Mouse (Mus musculus): ENCODE data around the gene Drap1. TPM values are rescaled to one million over a fixed set of nuclear protein-coding genes. Genes with fewer than 3 reads are reported as not detected.

Gene Drap1
- polyA plus RNA-seq, 1 experiment from 2014 or later: 190 TPM

DNA sequence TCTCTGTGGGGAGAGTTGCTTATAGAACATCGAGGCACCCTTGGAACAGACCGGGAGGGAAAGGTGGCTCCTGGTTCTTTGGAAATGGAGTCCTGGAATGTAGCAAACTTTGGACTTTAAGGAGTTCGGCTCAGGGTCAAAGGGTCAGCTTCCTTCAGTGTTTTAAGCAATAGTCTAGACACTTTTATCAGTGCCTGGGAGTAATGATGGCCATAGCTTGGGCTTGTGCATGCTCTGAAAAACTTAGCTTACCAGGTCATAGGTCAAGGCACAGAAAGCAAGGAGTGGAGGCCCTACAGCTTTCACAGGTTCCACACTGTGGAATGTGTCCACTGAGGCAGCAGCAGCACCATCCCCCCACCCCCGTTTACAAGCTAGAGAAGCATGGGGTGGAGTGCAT lies 50.0 kb downstream of the Drap1 start:
- Histone ChIP-seq H3K4me3 (no peak overlapping the region), H3K36me3 (peaks cover 62% of the 10 kb centered on the region), H3K27ac (ENCODE audit: poor library complexity, severe bottlenecking) (no peak overlapping the region), H3K9ac (no peak overlapping the region), H3K27me3 (replicated peaks) (no peaks in the 10 kb centered on the region), H3K4me1 (replicated peaks) (no peaks in the 10 kb centered on the region), H3K4me2 (no peak overlapping the region), H3K9me3 (replicated peaks) (no peaks in the 10 kb centered on the region)
- ATAC-seq (ENCODE audit: insufficient number of reproducible peaks, low FRiP score): no peak
- WGBS: 66% methylated on average over 4 of the region's 4 CpGs

DNA sequence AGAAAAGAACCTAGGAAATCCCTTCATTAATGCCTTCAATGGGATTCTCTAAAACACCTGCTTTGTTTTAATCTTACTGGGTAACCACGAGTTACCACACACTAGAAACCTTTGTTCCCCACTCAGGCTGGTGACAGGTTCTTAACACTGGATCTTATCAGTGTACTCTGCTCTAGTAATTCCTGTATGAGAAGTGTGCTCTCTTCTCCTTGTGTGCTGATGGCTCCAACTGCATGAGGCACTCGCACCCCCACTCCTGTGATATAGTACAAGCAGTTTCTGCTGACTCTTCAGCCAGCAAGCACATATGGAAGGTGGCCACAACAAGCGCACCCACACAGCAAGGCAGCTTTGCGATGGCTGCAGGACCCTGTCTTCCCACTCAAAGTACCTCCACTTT lies 50.6 kb downstream of the Drap1 start:
- Histone ChIP-seq H3K27ac (ENCODE audit: poor library complexity, severe bottlenecking) (no peak overlapping the region), H3K4me2 (no peak overlapping the region), H3K27me3 (replicated peaks) (no peaks in the 10 kb centered on the region), H3K36me3 (peaks cover 62% of the 10 kb centered on the region), H3K4me3 (no peak overlapping the region), H3K9me3 (replicated peaks) (no peaks in the 10 kb centered on the region), H3K4me1 (replicated peaks) (no peaks in the 10 kb centered on the region), H3K9ac (no peak overlapping the region)
- ATAC-seq (ENCODE audit: insufficient number of reproducible peaks, low FRiP score): no peak
- WGBS: 54% methylated on average over 4 of the region's 4 CpGs

Other genes with a start within 250 kb of the Drap1 start
- gene Pacs1, start 151.9 kb downstream of the Drap1 start, polyA plus RNA-seq (2016; fragmentation: Nextera tagmentation; extraction: Ambion mirVana): 27.9 and 28.4 TPM in 2 replicates
- gene Sf3b2, start 129.5 kb downstream of the Drap1 start, polyA plus RNA-seq (2016; fragmentation: Nextera tagmentation; extraction: Ambion mirVana): 221 and 227 TPM in 2 replicates
- 3.8 and 4.5 TPM in 2 replicates for gene Gal3st3, start 126.6 kb downstream of the Drap1 start, polyA plus RNA-seq (2016; fragmentation: Nextera tagmentation; extraction: Ambion mirVana)
- not detected in 2 replicates for gene Catsper1, start 89.2 kb downstream of the Drap1 start, polyA plus RNA-seq (2016; fragmentation: Nextera tagmentation; extraction: Ambion mirVana)
- not detected in 2 replicates for gene Cst6, start 75.4 kb downstream of the Drap1 start, polyA plus RNA-seq (2016; fragmentation: Nextera tagmentation; extraction: Ambion mirVana)
- gene Eif1ad, start 58.2 kb downstream of the Drap1 start, polyA plus RNA-seq (2016; fragmentation: Nextera tagmentation; extraction: Ambion mirVana): 42.8 and 43.0 TPM in 2 replicates
- 400 and 410 TPM in 2 replicates for gene Banf1, start 57.8 kb downstream of the Drap1 start, polyA plus RNA-seq (2016; fragmentation: Nextera tagmentation; extraction: Ambion mirVana)
- gene Sart1, start 36.3 kb downstream of the Drap1 start, polyA plus RNA-seq (2016; fragmentation: Nextera tagmentation; extraction: Ambion mirVana): 61.6 and 63.9 TPM in 2 replicates
- gene Tsga10ip, start 22.5 kb downstream of the Drap1 start, polyA plus RNA-seq (2016; fragmentation: Nextera tagmentation; extraction: Ambion mirVana): 1.7 and 1.8 TPM in 2 replicates
- 38.8 and 39.5 TPM in 2 replicates for gene AI837181, start 165 bp upstream of the Drap1 start, polyA plus RNA-seq (2016; fragmentation: Nextera tagmentation; extraction: Ambion mirVana)
- not detected in 2 replicates for gene Fosl1, start 22.6 kb upstream of the Drap1 start, polyA plus RNA-seq (2016; fragmentation: Nextera tagmentation; extraction: Ambion mirVana)
- 10.5 and 13.0 TPM in 2 replicates for gene Ccdc85b, start 32.9 kb upstream of the Drap1 start, polyA plus RNA-seq (2016; fragmentation: Nextera tagmentation; extraction: Ambion mirVana)
- gene Fibp, start 35.6 kb upstream of the Drap1 start, polyA plus RNA-seq (2016; fragmentation: Nextera tagmentation; extraction: Ambion mirVana): 81.9 and 85.4 TPM in 2 replicates
- gene Ctsw, start 43.5 kb upstream of the Drap1 start, polyA plus RNA-seq (2016; fragmentation: Nextera tagmentation; extraction: Ambion mirVana): 1.3 and 1.7 TPM in 2 replicates
- 70.3 and 70.6 TPM in 2 replicates for gene Efemp2, start 49.0 kb upstream of the Drap1 start, polyA plus RNA-seq (2016; fragmentation: Nextera tagmentation; extraction: Ambion mirVana)
- 33.2 and 37.6 TPM in 2 replicates for gene Mus81, start 63.4 kb upstream of the Drap1 start, polyA plus RNA-seq (2016; fragmentation: Nextera tagmentation; extraction: Ambion mirVana)
- gene Cfl1, start 65.5 kb upstream of the Drap1 start, polyA plus RNA-seq (2016; fragmentation: Nextera tagmentation; extraction: Ambion mirVana): 1,913 and 1,997 TPM in 2 replicates
- 0.23 and 0.24 TPM in 2 replicates for gene 1700020D05Rik, start 78.8 kb upstream of the Drap1 start, polyA plus RNA-seq (2016; fragmentation: Nextera tagmentation; extraction: Ambion mirVana)
- gene Snx32, start 85.6 kb upstream of the Drap1 start, polyA plus RNA-seq (2016; fragmentation: Nextera tagmentation; extraction: Ambion mirVana): 16.3 and 16.9 TPM in 2 replicates
- gene Ovol1, start 135.7 kb upstream of the Drap1 start, polyA plus RNA-seq (2016; fragmentation: Nextera tagmentation; extraction: Ambion mirVana): not detected in 2 replicates
- 2.2 and 2.5 TPM in 2 replicates for gene Ap5b1, start 143.0 kb upstream of the Drap1 start, polyA plus RNA-seq (2016; fragmentation: Nextera tagmentation; extraction: Ambion mirVana)
- gene Rnaseh2c, start 176.9 kb upstream of the Drap1 start, polyA plus RNA-seq (2016; fragmentation: Nextera tagmentation; extraction: Ambion mirVana): 102 and 110 TPM in 2 replicates
- gene Kat5, start 185.3 kb upstream of the Drap1 start, polyA plus RNA-seq (2016; fragmentation: Nextera tagmentation; extraction: Ambion mirVana): 31.5 and 36.1 TPM in 2 replicates
- gene Rela, start 212.5 kb upstream of the Drap1 start, polyA plus RNA-seq (2016; fragmentation: Nextera tagmentation; extraction: Ambion mirVana): 41.3 and 42.5 TPM in 2 replicates
- 25.5 and 28.1 TPM in 2 replicates for gene Sipa1, start 238.7 kb upstream of the Drap1 start, polyA plus RNA-seq (2016; fragmentation: Nextera tagmentation; extraction: Ambion mirVana)

Data from heart, embryonic 12.5 days (tissue).